Mouse (Mus musculus): ENCODE results near the gene Ier2. TPM values are rescaled to one million over a fixed set of nuclear protein-coding genes. Genes with fewer than 3 reads are reported as not detected.
"Not testable (repeated sequence)": the region's sequence is repeated elsewhere in the genome, so short reads cannot be mapped to it uniquely, and the experiment has no call there.

Gene Ier2
- polyA plus RNA-seq, 2 experiments from 2014 or later, result 54.7 to 56.1 TPM

GRCm38 (mm10) chr8:84638555-84639161, 24.0 kb downstream of the Ier2 start:
- no peak for ATAC-seq

GRCm38 (mm10) chr8:84637946-84638554, 24.6 kb downstream of the Ier2 start:
- no peak for ATAC-seq

GRCm38 (mm10) chr8:84636051-84636691, 26.5 kb downstream of the Ier2 start:
- no peak for ATAC-seq

- no peak for ATAC-seq
These were observed 27.1 kb downstream of the Ier2 start for GRCm38 (mm10) chr8:84635397-84636050.

GRCm38 (mm10) chr8:84634849-84635304, 27.8 kb downstream of the Ier2 start:
- ATAC-seq, result no peak

- no peak for ATAC-seq
These were observed 28.6 kb downstream of the Ier2 start for GRCm38 (mm10) chr8:84633841-84634584.

GRCm38 (mm10) chr8:84631813-84632212, 30.8 kb downstream of the Ier2 start:
- no peak for ATAC-seq

GRCm38 (mm10) chr8:84630145-84630544, 32.5 kb downstream of the Ier2 start:
- ATAC-seq, result no peak

- ATAC-seq, result no peak
These were observed 33.1 kb downstream of the Ier2 start for GRCm38 (mm10) chr8:84629586-84629985.

GRCm38 (mm10) chr8:84623425-84623824, 39.2 kb downstream of the Ier2 start:
- ATAC-seq, result not testable (repeated sequence)

GRCm38 (mm10) chr8:84621102-84621625, 41.5 kb downstream of the Ier2 start:
- ATAC-seq, result no peak

- no peak for ATAC-seq
These were observed 45.6 kb downstream of the Ier2 start for GRCm38 (mm10) chr8:84617005-84617404.

GRCm38 (mm10) chr8:84615666-84616485, 46.8 kb downstream of the Ier2 start:
- no peak for ATAC-seq

- no peak for ATAC-seq
These were observed 48.0 kb downstream of the Ier2 start for GRCm38 (mm10) chr8:84614512-84615223.

Other genes starting within 250 kb of the Ier2 start
- gene Trmt1, start 23.5 kb upstream of the Ier2 start, polyA plus RNA-seq (2017; shearing (Covaris generic)), result 10 to 100 TPM; 32.6 to 49.8 TPM
- gene Nacc1, start 25.0 kb upstream of the Ier2 start, polyA plus RNA-seq (2017; shearing (Covaris generic)), result 10 to 100 TPM in 1 of 2 experiments, 1 to 10 TPM in 1; 9.4 to 12.5 TPM
- gene Lyl1, start 38.6 kb upstream of the Ier2 start, polyA plus RNA-seq (2017; shearing (Covaris generic)), result 1 to 10 TPM in 1 of 2 experiments, under 1 TPM in 1; 0.85 to 1.2 TPM
- 10 to 100 TPM; 20.2 to 37.5 TPM for gene G430095P16Rik, start 60.2 kb upstream of the Ier2 start, polyA plus RNA-seq (2017; shearing (Covaris generic))
- gene Nfix, start 137.5 kb upstream of the Ier2 start, polyA plus RNA-seq (2017; shearing (Covaris generic)), result 1 to 10 TPM; 2.0 to 2.2 TPM
- gene Dand5, start 160.0 kb upstream of the Ier2 start, polyA plus RNA-seq (2017; shearing (Covaris generic)), result 1 to 10 TPM; 4.2 to 4.5 TPM
- 10 to 100 TPM; 18.5 to 21.5 TPM for gene Gadd45gip1, start 168.7 kb upstream of the Ier2 start, polyA plus RNA-seq (2017; shearing (Covaris generic))
- gene Rad23a, start 177.8 kb upstream of the Ier2 start, polyA plus RNA-seq (2017; shearing (Covaris generic)), result 100 to 1,000 TPM; 125 to 131 TPM
- gene Calr, start 184.1 kb upstream of the Ier2 start, polyA plus RNA-seq (2017; shearing (Covaris generic)), result 100 to 1,000 TPM; 269 to 303 TPM
- gene Farsa, start 194.1 kb upstream of the Ier2 start, polyA plus RNA-seq (2017; shearing (Covaris generic)), result 10 to 100 TPM; 45.8 to 58.4 TPM
- 10 to 100 TPM in 1 of 2 experiments, 1 to 10 TPM in 1; 8.2 to 15.0 TPM for gene Syce2, start 209.3 kb upstream of the Ier2 start, polyA plus RNA-seq (2017; shearing (Covaris generic))
- 10 to 100 TPM; 11.3 to 15.1 TPM for gene Gcdh, start 231.1 kb upstream of the Ier2 start, polyA plus RNA-seq (2017; shearing (Covaris generic))
- gene Klf1, start 239.1 kb upstream of the Ier2 start, polyA plus RNA-seq (2017; shearing (Covaris generic)), result 1 to 10 TPM in 1 of 2 experiments, not detected in 1; 1.1 TPM
- gene Dnase2a, start 245.7 kb upstream of the Ier2 start, polyA plus RNA-seq (2017; shearing (Covaris generic)), result 10 to 100 TPM; 15.1 to 18.1 TPM

Data from activated CD4-positive, CD25-positive, alpha-beta regulatory T cell, adult 4 months (primary cell).